Mouse (Mus musculus) bone marrow macrophage, adult 2 months (primary cell): ENCODE measurements around the gene Helz.

Experiments used
- CTCF ChIP-seq: IDR thresholded peaks from 2 replicates; pipeline ENCODE4 v1.5.1; 2012; ENCODE audit warnings: low read depth, mild to moderate bottlenecking, low read length, moderate library complexity
- POLR2A ChIP-seq: IDR thresholded peaks from 2 replicates; pipeline ENCODE4 v1.6.1; 2012; ENCODE audit warnings: mild to moderate bottlenecking, low read depth, low read length, borderline replicate concordance

DNA sequence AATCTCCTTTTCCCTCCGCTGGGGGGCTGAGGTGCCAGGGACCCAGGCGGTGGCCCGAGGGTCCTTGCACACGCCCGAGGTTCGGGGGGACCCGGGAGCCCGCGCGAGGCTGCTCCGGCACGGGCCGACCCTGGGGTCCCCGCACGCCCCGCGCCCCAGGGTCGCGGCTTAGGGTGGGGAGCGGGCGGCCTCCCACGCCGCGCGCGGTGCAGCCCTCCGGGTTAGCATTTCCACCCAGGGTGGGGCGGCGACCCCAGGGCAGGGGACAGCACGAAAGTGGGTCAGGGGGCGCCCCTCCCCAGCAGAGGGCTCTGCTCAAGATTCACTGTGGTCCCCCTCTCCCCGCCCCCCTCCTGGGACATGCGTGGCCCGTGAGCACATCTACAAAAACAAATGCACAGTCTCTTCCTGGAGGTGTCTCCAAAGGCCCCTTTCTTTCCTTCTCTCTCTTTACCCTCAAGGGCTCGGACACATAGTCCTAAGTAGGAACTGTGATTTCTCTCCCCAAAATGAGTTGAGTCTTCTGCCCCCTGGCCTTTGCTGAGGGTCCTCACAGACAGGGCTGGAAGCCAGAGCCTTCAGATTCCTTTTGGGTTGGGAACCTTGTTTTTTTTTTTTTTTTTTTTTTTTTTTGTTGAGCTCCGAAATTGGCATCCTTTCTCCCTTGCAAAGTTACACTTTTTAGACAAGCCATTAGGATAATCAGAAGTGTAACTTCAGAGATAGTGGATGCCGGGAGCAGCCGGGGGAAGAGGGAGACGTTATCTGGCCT is 660 bp downstream of the Helz start:
- no peak for TF ChIP-seq POLR2A
- no peak for TF ChIP-seq CTCF
